Mouse (Mus musculus): ENCODE measurements around the gene Scube2. TPM values are rescaled to one million over a fixed set of nuclear protein-coding genes. Genes with fewer than 3 reads are reported as not detected.

The Scube2 gene
- polyA plus RNA-seq, 1 experiment from 2014 or later, result 0.38 TPM

- ATAC-seq (replicated peaks; ENCODE audit: low FRiP score), result no peak
- 0 out of 2 replicates have a peak, but pooled peaks cover 8% of the 10 kb centered on the region for H3K4me1 ChIP-seq (replicated peaks; ENCODE audit: control insufficient read depth, insufficient read depth, low read length)
- H3K4me2 ChIP-seq, result no peak overlapping the region
- H3K4me3 ChIP-seq (ENCODE audit: low read depth, low read length), result no peak overlapping the region
- H3K27me3 ChIP-seq (replicated peaks; ENCODE audit: control insufficient read depth, insufficient read depth, low read length), result peaks cover 55% of the 10 kb centered on the region
- no peaks in the 10 kb centered on the region for H3K36me3 ChIP-seq (ENCODE audit: control insufficient read depth, insufficient read depth, low read length)
- no peak overlapping the region for H3K9ac ChIP-seq (ENCODE audit: low read depth, low read length)
- H3K9me3 ChIP-seq (ENCODE audit: control insufficient read depth, low read length), result no peaks in the 10 kb centered on the region
- H3K27ac ChIP-seq (ENCODE audit: low read depth, low read length), result no peak overlapping the region
- 77% methylated on average over 3 of the region's 3 CpGs for WGBS
- no peak for DNase-seq (ENCODE audit: low spot score)
These were observed 1.2 kb upstream of the Scube2 start for GRCm38 (mm10) chr7:109866643-109867042.

DNA sequence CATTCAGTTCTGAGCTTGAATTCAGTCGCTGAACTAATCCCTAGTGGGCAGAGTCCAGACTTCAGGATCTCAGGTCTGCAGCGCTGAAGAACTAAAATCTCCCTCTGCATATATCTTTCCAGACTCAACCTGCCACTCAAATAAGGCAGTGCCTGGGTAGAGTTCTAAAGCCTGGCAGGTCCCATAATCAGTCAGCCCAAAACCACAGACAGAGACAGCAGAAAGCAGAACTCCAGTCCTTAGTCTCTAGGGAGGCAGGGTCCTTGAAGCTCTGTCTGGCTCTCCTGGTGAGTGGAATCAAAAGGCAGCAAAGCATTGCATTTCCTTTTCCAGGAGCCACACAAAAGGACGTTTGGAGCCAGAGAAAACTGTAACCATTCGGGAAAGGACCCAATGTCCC, 1.9 kb downstream of the Scube2 start:
- peaks cover 56% of the 10 kb centered on the region for H3K27me3 ChIP-seq (replicated peaks; ENCODE audit: control insufficient read depth, insufficient read depth, low read length)
- no peaks in the 10 kb centered on the region for H3K36me3 ChIP-seq (ENCODE audit: control insufficient read depth, insufficient read depth, low read length)
- H3K27ac ChIP-seq (ENCODE audit: low read depth, low read length), result no peak overlapping the region
- H3K4me2 ChIP-seq, result no peak overlapping the region
- H3K4me1 ChIP-seq (replicated peaks; ENCODE audit: control insufficient read depth, insufficient read depth, low read length), result peaks cover 11% of the 10 kb centered on the region; the same call in 1 of the 2 replicates
- H3K9ac ChIP-seq (ENCODE audit: low read depth, low read length), result no peak overlapping the region
- no peaks in the 10 kb centered on the region for H3K9me3 ChIP-seq (ENCODE audit: control insufficient read depth, low read length)
- WGBS, result 22% methylated on average over 4 of the region's 4 CpGs
- H3K4me3 ChIP-seq (ENCODE audit: low read depth, low read length), result no peak overlapping the region
- DNase-seq (ENCODE audit: low spot score) (no peak), ATAC-seq (replicated peaks; ENCODE audit: low FRiP score) (no peak)

- peaks cover 6% of the 10 kb centered on the region; the same call in 1 of the 2 replicates for H3K4me1 ChIP-seq (replicated peaks; ENCODE audit: control insufficient read depth, insufficient read depth, low read length)
- H3K4me3 ChIP-seq (ENCODE audit: low read depth, low read length), result no peak overlapping the region
- ATAC-seq (replicated peaks; ENCODE audit: low FRiP score) (no peak), DNase-seq (ENCODE audit: low spot score) (no peak)
- H3K27me3 ChIP-seq (replicated peaks; ENCODE audit: control insufficient read depth, insufficient read depth, low read length), result peaks cover 29% of the 10 kb centered on the region
- no peak overlapping the region for H3K9ac ChIP-seq (ENCODE audit: low read depth, low read length)
- H3K27ac ChIP-seq (ENCODE audit: low read depth, low read length), result no peak overlapping the region
- 92% methylated on average over 7 of the region's 7 CpGs for WGBS
- H3K9me3 ChIP-seq (ENCODE audit: control insufficient read depth, low read length), result no peaks in the 10 kb centered on the region
- H3K4me2 ChIP-seq, result no peak overlapping the region
- no peaks in the 10 kb centered on the region for H3K36me3 ChIP-seq (ENCODE audit: control insufficient read depth, insufficient read depth, low read length)
These were observed 5.3 kb downstream of the Scube2 start for GRCm38 (mm10) chr7:109860162-109860561.

- ATAC-seq (replicated peaks; ENCODE audit: low FRiP score) (peak; percentile 49; the same call in 1 of the 2 replicates), DNase-seq (ENCODE audit: low spot score) (no peak)
- Histone ChIP-seq H3K4me1 (replicated peaks; ENCODE audit: control insufficient read depth, insufficient read depth, low read length) (peaks cover 8% of the 10 kb centered on the region), H3K9ac (ENCODE audit: low read depth, low read length) (no peak overlapping the region), H3K27me3 (replicated peaks; ENCODE audit: control insufficient read depth, insufficient read depth, low read length) (peaks cover 20% of the 10 kb centered on the region), H3K4me2 (no peak overlapping the region), H3K4me3 (ENCODE audit: low read depth, low read length) (no peak overlapping the region), H3K27ac (ENCODE audit: low read depth, low read length) (no peak overlapping the region), H3K9me3 (ENCODE audit: control insufficient read depth, low read length) (no peaks in the 10 kb centered on the region), H3K36me3 (ENCODE audit: control insufficient read depth, insufficient read depth, low read length) (no peaks in the 10 kb centered on the region)
- WGBS, result 30% methylated on average over 6 of the region's 6 CpGs
These were observed 6.1 kb downstream of the Scube2 start for GRCm38 (mm10) chr7:109859354-109859753.

DNA sequence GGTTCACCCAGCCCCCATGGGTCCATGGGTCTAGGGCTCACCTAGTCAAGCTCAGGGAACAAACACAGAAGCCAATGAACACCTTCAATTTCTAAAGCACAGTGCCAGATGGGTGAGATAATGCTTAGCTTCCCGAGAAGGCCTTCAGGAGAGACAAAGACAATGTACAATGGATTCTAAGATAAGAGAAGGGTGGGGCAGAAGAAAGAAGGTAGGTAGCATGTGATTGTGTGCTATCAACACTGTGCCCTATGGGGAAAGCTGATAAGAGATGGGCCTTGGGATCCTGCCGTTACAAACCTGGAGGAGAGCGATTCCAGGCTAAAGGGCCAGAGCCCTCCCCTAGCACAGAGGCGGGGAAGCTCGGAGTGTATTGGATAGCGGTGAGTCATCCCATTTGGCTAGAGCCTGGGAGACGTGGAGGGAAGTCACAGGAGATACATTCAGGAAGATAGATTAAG, 12.7 kb downstream of the Scube2 start:
- DNase-seq (ENCODE audit: low spot score) (no peak), ATAC-seq (replicated peaks; ENCODE audit: low FRiP score) (peak; percentile 90)
- Histone ChIP-seq H3K4me3 (ENCODE audit: low read depth, low read length) (no peak overlapping the region), H3K27ac (ENCODE audit: low read depth, low read length) (peak overlapping the region; percentile 50; the same call in 1 of the 2 replicates), H3K9ac (ENCODE audit: low read depth, low read length) (no peak overlapping the region), H3K27me3 (replicated peaks; ENCODE audit: control insufficient read depth, insufficient read depth, low read length) (0 out of 2 replicates have a peak, but pooled peaks cover 2% of the 10 kb centered on the region), H3K4me1 (replicated peaks; ENCODE audit: control insufficient read depth, insufficient read depth, low read length) (peaks cover 26% of the 10 kb centered on the region), H3K36me3 (ENCODE audit: control insufficient read depth, insufficient read depth, low read length) (no peaks in the 10 kb centered on the region), H3K9me3 (ENCODE audit: control insufficient read depth, low read length) (no peaks in the 10 kb centered on the region), H3K4me2 (peak overlapping the region; percentile 36)
- WGBS, result 10% methylated on average over 7 of the region's 7 CpGs

- Histone ChIP-seq H3K36me3 (ENCODE audit: control insufficient read depth, insufficient read depth, low read length) (no peaks in the 10 kb centered on the region), H3K4me2 (no peak overlapping the region), H3K9ac (ENCODE audit: low read depth, low read length) (no peak overlapping the region), H3K9me3 (ENCODE audit: control insufficient read depth, low read length) (no peaks in the 10 kb centered on the region), H3K27ac (ENCODE audit: low read depth, low read length) (no peak overlapping the region), H3K27me3 (replicated peaks; ENCODE audit: control insufficient read depth, insufficient read depth, low read length) (0 out of 2 replicates have a peak, but pooled peaks cover 2% of the 10 kb centered on the region), H3K4me1 (replicated peaks; ENCODE audit: control insufficient read depth, insufficient read depth, low read length) (peaks cover 26% of the 10 kb centered on the region), H3K4me3 (ENCODE audit: low read depth, low read length) (no peak overlapping the region)
- ATAC-seq (replicated peaks; ENCODE audit: low FRiP score) (no peak), DNase-seq (ENCODE audit: low spot score) (no peak)
- WGBS, result 66% methylated on average over 7 of the region's 7 CpGs
These were observed 13.5 kb downstream of the Scube2 start for GRCm38 (mm10) chr7:109852017-109852416.

DNA sequence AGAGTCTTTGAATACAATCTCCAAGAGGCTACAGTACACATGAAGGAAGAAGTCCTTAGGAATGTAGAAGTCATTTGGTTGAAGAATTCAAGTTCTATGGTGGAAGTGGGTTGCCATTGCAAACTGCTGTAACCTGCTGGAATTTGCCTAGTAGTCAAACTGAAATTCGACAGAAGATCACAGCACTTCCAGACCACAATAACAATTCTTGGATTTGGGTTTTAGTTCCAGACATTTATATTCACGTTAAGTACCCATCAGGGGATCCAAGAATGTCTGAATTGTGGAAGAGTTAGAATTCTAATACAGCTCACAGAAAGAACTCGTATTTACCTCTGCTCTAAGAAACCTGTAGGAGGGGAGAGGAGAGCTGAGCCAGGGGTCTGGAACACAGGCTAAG, 14.9 kb downstream of the Scube2 start:
- no peaks in the 10 kb centered on the region for H3K36me3 ChIP-seq (ENCODE audit: control insufficient read depth, insufficient read depth, low read length)
- H3K27ac ChIP-seq (ENCODE audit: low read depth, low read length), result no peak overlapping the region
- DNase-seq (ENCODE audit: low spot score), result no peak
- no peaks in the 10 kb centered on the region for H3K9me3 ChIP-seq (ENCODE audit: control insufficient read depth, low read length)
- H3K4me1 ChIP-seq (replicated peaks; ENCODE audit: control insufficient read depth, insufficient read depth, low read length), result peaks cover 26% of the 10 kb centered on the region
- 0 out of 2 replicates have a peak, but pooled peaks cover 2% of the 10 kb centered on the region for H3K27me3 ChIP-seq (replicated peaks; ENCODE audit: control insufficient read depth, insufficient read depth, low read length)
- WGBS, result 71% methylated on average over 3 of the region's 3 CpGs
- no peak overlapping the region for H3K9ac ChIP-seq (ENCODE audit: low read depth, low read length)
- no peak for ATAC-seq (replicated peaks; ENCODE audit: low FRiP score)
- H3K4me2 ChIP-seq, result no peak overlapping the region
- H3K4me3 ChIP-seq (ENCODE audit: low read depth, low read length), result no peak overlapping the region

DNA sequence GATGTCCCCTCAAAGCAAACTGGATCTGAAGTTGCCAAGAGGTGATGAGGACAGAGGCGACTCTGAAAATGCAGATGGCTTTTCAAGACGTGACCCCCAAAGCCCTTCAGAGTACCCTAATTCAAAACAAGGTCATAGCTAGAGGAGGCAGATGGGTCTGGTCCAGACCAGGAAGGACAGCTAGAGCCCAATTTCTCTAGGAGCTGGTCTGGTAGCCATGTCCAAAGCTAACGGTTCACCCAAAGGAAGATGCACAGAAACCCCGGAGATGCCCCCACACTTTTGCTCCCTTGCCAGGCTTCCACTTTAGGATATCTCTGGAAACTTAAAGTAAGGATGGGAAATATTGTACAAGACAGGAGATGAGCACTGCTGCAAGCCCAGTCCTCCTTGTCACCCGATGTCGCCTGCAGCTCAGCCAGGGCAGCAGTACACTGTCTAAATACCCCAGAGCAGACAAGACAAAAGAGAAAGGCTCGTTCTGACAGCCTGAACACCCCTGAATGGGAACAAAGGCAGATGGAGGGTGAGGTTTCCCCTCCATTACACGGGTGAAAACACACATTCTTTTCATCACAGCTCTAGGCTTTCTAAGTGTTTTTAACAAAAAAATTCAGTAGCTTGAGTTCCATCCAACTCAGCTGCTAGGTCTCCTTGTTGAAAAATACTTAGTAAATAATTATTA, 15.6 kb downstream of the Scube2 start:
- H3K27me3 ChIP-seq (replicated peaks; ENCODE audit: control insufficient read depth, insufficient read depth, low read length), result 0 out of 2 replicates have a peak, but pooled peaks cover 2% of the 10 kb centered on the region
- no peaks in the 10 kb centered on the region for H3K9me3 ChIP-seq (ENCODE audit: control insufficient read depth, low read length)
- DNase-seq (ENCODE audit: low spot score) (no peak), ATAC-seq (replicated peaks; ENCODE audit: low FRiP score) (no peak)
- no peak overlapping the region for H3K27ac ChIP-seq (ENCODE audit: low read depth, low read length)
- no peak overlapping the region for H3K4me2 ChIP-seq
- peaks cover 26% of the 10 kb centered on the region for H3K4me1 ChIP-seq (replicated peaks; ENCODE audit: control insufficient read depth, insufficient read depth, low read length)
- 74% methylated on average over 8 of the region's 8 CpGs for WGBS
- no peak overlapping the region for H3K4me3 ChIP-seq (ENCODE audit: low read depth, low read length)
- H3K36me3 ChIP-seq (ENCODE audit: control insufficient read depth, insufficient read depth, low read length), result no peaks in the 10 kb centered on the region
- no peak overlapping the region for H3K9ac ChIP-seq (ENCODE audit: low read depth, low read length)

Measured in liver, embryonic 11.5 days (tissue).